Mouse (Mus musculus) MEL (cell line): ENCODE results near the gene Nova2.

ENCODE experiments used
- CTCF ChIP-seq, 3 experiments: IDR thresholded peaks in 2 of 3; conservative IDR thresholded peaks in 1 of 3; 2 replicates each; pipeline ENCODE4 v1.5.1; 2011 to 2012; ENCODE audit warnings: low read length in 3 of 3, low read depth in 2 of 3, mild to moderate bottlenecking in 2 of 3, improper control_type of control experiment in 1 of 3, inconsistent platforms in 1 of 3, mixed read lengths in 1 of 3, moderate library complexity in 1 of 3; ENCODE audit not compliant: control insufficient read depth in 1 of 3, insufficient read depth in 1 of 3, poor library complexity in 1 of 3, severe bottlenecking in 1 of 3
- E2F4 ChIP-seq: IDR thresholded peaks from 2 replicates; pipeline ENCODE4 v1.6.1; 2011; ENCODE audit warnings: low read depth, low read length, improper control_type of control experiment, borderline replicate concordance
- ELF1 ChIP-seq: IDR thresholded peaks from 2 replicates; pipeline ENCODE4 v1.6.1; 2014; ENCODE audit warnings: low read depth, mild to moderate bottlenecking, inconsistent platforms, low read length, improper control_type of control experiment, moderate library complexity
- EP300 ChIP-seq, 2 experiments: IDR thresholded peaks; 2 replicates each; pipeline ENCODE4 v1.6.1; 2011; ENCODE audit warnings: improper control_type of control experiment in 2 of 2, low read length in 2 of 2, low read depth in 1 of 2, mild to moderate bottlenecking in 1 of 2
- MAX ChIP-seq: IDR thresholded peaks from 2 replicates; pipeline ENCODE4 v1.6.1; 2011; ENCODE audit warnings: low read length, improper control_type of control experiment
- POLR2A ChIP-seq, 2 experiments: IDR thresholded peaks; 2 replicates each; pipeline ENCODE4 v1.6.1; 2011 to 2012; ENCODE audit warnings: low read length in 2 of 2, mild to moderate bottlenecking in 2 of 2, control low read depth in 1 of 2, improper control_type of control experiment in 1 of 2, low read depth in 1 of 2, moderate library complexity in 1 of 2; ENCODE audit not compliant: control insufficient read depth in 1 of 2, insufficient read depth in 1 of 2, poor library complexity in 1 of 2
- TCF12 ChIP-seq: IDR thresholded peaks from 2 replicates; pipeline ENCODE4 v1.6.1; 2014; ENCODE audit warnings: low read depth, mild to moderate bottlenecking, inconsistent platforms, low read length, improper control_type of control experiment, moderate library complexity

- TF ChIP-seq MAX (no peak), POLR2A (IDR thresholded peaks at IDR 0.05; ENCODE audit: control insufficient read depth in 1 of 2, insufficient read depth in 1 of 2, low read depth in 1 of 2, low read length in 2 of 2, poor library complexity in 1 of 2) (no peak), CTCF (IDR thresholded peaks at IDR 0.05 in 2 of 3, conservative IDR thresholded peaks at IDR 0.05 in 1 of 3; ENCODE audit: control insufficient read depth in 1 of 3, insufficient read depth in 1 of 3, low read depth in 2 of 3, low read length in 3 of 3, poor library complexity in 1 of 3, severe bottlenecking in 1 of 3) (no peak), EP300 (IDR thresholded peaks at IDR 0.05; ENCODE audit: low read depth in 1 of 2, low read length in 2 of 2) (no peak), TCF12 (no peak), ELF1 (no peak), E2F4 (no peak)
These were observed 9.4 kb upstream of the Nova2 start for GRCm38 (mm10) chr7:18916254-18916653.
